Mouse (Mus musculus) mouse embryonic stem cell (cell line): ENCODE results near the gene Wdr66.

Experiments used
- in situ Hi-C, 2 experiments: fragments of 300-500 bp; cut with MboI; formaldehyde crosslinking; loops; 1 replicate in 1 of 2; 3 replicates in 1 of 2; pipeline ENCODE4 v1.14.3; 2019 to 2020; ENCODE audit warnings: low sequenced_read_pairs in 2 of 2, low pct_unique_long_range_greater_than_20kb in 1 of 2, mixed read lengths in 1 of 2; ENCODE audit not compliant: unreplicated experiment in 1 of 2

Gene Wdr66

DNA sequence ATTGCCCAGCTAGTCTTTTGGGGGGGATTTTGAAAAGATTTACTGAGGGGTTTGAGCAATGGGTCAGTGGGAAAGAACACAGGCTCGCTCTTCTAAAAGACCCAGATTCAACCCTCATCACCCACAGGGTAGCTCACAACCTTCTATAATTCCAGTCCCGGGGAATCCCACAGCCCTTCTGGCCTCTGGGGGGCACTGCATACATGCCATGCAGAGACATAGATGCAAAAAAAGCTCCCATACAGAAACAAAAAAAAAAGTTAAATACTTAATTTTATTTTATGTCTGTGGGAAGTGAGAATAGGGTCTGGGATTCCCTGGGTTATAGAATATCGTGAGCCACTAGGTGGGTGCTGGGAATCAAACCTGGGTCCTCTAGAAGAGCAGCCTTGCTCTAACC lies 15.0 kb downstream of the Wdr66 start:
- in situ Hi-C loops, result no loop called here

DNA sequence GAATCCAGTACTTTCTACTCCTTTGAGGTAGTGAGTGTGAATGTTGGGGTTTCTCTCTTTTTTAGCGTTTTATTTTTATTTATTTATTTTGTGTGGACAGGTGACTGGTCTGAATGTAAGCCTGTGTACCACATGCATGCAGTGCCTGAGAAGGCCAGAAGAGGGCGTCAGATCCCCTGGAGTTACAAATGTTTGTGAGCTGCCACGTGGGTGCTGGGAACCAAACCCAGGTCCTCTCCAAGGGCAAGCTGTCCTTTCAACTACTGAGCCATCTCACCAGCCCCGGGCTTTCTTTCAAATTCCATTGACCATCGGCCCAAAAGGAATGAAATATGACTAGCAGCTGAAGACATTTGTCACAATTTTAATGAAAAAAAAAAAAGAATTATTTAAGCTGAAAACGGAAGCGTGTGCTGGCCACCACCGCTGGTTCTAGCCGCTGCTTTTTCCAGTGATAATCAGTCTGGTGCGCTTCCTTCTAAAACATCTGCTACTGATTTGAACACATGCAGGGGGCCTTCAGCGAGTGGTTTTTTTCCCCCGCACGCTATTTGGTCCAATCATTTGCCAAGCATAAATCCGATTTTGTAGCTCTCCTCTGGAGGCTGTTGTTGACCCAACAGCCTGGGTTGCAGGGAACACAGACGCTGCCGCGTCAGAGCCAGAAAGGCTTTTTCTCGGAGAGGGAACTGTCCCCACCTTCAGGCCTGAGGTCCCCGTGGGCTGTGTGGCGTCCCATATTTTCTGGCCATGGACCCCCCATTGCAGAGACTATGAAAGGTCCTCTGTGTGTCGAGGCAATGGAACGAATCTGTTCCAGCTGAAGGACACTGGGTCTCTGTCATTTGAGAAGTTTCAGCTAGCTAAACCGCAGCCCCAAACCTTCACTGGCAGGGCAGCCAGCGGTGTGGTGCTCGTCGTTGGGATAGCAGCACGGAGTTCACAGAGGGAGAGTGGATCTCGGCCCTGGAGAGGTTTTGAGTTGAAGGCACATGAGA lies 16.9 kb downstream of the Wdr66 start:
- in situ Hi-C loops, result no loop called here

DNA sequence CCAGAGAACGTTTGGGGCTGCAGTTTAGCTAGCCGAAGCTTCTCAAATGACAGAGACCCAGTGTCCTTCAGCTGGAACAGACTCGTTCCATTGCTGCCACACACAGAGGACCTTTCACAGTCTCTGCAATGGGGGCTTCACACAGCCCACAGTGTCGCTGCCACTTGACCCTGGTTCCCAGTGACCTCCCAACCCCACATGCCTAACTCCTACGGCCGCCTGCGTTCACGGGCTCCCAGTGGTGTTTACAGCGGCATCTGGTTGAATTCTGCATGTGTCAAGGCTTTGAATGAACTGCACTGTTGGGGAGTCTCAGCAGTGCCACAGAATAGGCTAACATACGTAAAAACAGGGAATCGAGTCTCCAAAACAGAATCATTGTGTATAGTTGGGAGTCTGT lies 19.0 kb downstream of the Wdr66 start:
- in situ Hi-C loops, result no loop called here

DNA sequence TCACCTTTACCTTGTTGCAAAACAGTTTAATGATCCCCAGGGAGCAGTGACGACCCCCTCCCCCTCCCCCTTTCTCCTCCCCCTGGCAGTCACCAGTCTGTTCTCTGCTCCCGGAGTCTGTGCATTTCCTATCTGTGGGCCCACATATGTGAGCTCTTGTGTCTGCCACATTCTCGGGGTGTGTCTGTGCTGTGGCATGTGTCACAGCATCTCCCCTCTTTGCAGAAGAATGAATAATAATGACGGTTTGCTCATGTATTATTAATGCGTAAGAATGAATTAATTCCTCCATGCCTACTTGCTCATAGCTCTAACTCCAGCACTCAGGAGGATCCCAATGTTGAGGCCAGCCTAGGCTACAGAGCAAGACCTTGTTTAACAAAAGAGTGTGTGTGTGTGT lies 21.0 kb downstream of the Wdr66 start:
- in situ Hi-C loops, result no loop called here

DNA sequence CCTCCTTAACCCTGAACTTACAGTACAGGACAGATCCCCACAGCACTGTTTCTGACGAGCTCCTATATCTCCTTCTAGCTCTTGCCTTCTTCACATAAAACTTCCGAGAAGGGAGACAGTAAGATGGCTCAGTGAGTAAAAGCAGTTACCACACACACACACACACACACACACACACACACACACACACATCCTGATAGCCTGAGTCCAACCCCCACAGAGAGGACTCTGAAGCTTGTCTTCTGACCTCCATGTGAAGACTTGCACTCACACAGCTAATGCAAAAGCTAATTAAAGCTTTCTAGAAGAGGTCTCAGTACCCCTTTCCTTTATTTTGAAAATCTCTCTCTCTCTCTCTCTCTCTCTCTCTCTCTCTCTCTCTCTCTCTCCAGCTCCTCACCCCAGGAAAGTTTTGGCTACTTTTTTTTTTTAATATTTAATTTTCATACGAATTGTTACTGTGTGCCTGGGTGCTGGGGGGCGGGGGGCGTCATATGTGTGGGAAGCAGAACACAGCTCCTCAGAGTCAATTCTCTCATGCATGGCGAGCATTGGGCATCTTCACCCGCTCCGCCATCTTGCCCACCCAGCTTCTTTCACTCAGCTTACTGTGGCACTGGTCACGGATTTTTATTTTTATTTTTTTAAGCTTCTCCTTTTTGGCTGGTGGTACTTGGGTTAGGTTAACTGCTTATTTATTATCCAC lies 24.9 kb downstream of the Wdr66 start:
- in situ Hi-C loops, result no loop called here

DNA sequence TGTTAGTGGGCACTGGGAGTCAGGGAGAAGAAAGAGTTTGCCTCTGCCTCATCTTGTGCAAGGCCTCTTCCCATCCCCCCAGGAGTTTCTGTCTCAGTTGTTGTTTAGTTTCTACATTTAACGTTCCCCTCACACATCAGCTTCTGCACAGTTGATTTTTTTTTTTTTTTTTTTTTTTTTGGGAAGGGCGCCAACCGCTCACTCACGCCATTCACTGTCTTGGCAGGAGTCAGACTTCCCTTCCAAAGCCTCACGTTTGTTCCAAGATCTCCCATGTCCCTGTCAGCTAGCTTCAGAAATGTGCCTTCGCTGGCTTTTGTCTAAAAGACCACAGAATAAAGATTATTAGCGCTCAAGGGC lies 25.4 kb downstream of the Wdr66 start:
- in situ Hi-C loops, result no loop called here

DNA sequence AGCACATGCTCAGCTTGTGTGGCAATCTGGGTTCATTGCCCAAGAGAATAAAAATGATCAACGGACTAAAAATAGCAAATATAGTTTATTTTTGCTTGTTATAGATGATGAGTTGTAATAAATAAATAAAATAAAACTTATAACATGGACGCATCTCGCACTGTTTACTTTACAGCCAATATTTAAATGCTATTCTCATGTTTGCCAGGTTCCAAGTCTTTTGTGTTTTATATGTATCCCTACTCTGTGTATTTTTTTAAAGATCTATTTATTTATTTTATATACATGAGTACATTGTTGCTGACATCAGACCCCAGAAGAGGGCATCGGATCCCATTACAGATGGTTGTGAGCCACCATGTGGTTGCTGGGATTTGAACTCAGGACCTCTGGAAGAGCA lies 25.8 kb downstream of the Wdr66 start:
- in situ Hi-C loops, result no loop called here

DNA sequence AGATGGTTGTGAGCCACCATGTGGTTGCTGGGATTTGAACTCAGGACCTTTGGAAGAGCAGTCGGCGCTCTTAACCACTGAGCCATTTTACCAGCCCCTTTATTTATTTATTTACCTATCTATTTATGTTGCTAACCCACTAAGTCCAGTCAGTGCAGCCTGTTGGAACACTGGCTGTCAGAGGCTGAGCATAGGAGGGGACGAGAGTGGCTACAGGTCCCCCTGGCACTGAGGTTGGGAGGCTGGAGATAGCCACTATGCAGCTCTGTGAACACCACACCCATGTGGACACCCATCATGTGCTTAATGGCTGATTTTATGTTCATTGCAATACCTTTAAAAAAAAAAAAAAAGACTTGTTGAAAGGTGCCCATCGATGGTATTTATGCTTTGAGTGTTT lies 27.3 kb downstream of the Wdr66 start:
- in situ Hi-C loops, result no loop called here

DNA sequence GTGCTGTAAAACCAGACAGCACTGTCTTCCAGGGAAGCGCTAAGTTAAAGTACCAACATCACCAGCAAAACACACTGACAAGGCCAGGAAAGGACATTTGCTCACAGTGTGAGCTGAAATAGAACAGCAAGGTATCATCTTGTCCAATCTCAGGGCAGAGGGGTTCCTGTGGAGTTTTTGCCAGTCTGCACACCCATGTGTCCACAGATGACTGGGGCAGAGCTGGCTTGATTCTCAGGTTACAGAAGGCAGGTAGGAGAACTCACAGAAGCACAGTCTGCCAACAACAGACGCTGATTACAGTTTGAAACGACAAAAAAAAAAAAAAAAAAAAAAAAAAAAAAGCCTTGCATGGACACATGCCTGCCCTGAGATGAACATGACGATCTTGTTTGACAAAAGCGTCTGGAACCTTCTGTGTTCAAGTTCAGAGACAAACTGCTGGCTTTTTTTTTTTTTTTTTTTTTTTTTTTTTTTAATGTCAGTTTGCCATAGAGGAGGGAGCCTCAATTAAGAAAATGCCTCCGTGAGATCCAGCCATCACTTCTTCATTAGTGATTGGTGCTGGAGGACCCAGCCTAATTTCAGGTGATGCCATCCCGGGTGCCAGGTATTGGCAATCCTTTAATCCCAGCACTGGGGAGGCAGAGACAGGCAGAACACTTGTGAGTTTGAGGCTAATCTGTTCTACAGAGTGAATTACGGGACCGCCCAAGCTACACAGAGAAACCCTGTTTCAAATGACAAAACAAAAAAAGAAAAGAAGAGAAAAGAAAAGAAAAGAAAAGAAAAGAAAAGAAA lies 29.6 kb downstream of the Wdr66 start:
- in situ Hi-C loops, result no loop called here

DNA sequence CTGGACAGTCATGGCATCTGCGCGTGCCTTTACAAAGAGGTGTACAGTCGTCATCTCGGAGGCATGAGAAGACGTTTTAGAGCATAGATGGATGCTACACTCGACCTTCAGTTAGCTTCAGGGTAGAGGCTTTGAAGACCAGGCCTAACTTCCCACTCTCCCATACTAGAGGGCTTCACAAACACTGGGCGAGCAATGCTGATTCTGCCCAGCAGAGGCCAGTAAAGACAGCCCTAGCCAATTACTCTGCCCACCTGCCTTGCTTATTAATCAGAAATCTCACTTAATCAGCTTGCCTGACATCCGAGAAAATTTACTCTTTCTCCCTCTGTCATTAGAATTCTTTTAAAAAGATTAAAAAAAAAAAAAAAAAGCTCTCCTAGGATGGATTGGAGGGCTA lies 33.3 kb downstream of the Wdr66 start:
- in situ Hi-C loops, result no loop called here

DNA sequence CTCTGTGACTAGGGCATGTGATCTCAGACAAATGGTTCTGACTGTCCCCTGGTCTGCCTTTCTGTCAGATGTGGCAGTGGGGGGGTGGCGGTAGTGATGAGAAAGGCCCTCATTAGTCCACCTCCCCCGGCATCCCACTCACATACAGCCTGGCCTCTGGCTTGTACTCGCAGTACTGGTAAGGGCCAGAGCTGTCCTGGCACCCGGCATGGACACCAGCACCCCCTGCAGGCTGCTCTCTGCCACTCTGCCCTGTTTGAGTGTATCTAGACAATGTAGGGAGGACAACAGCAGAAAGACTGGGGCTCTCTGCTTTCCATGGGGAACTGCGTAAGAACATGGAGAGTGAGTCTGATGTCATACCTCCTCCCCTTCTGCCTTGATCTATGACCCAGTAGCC lies 36.2 kb downstream of the Wdr66 start:
- in situ Hi-C loops, result no loop called here

DNA sequence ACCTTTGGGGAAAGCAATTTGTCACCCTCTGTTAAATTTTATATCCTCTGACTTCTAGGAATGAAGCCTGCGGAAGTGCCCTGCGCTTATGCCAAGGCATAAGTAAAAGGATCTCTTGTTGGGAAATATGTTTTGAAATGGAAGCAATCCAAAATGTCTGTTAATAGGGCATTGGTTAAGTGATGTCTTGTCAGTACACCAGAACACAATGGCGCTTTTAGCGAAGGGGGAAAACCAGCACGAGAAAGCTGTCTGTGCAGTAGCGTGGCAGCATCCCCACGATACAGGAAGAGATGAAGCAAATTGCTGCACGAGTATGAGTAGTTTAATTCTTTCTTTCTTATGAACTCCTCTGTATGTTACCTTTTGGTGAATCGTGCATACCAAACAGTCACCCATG lies 42.8 kb downstream of the Wdr66 start:
- in situ Hi-C loops, result no loop called here

DNA sequence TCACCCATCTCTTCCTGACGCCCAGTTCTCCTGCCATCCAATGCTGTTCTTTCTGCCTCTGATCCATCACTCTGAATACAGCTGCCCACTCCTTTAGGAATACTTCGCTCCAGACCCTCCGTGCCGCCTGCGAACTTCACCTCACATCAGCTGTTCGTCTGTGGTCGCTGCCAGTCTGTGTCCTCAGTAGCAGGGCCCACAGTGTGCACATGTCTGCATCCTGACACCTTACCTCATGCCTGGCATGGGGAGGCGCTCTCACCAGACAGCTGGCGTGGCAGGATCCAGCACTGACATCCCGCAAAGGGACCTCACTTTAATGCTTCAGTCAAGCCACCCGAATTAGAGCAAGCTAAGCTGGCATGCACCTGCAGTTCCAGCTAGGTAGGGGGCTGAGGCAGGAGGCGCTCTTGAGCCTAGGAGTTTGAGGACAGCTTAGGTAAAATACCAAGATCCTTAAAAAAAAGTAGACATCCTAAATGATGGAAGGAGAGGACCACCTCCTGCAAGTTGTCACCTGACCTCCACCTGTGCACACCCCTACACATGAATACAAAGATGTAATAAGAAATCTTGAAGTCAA lies 44.4 kb downstream of the Wdr66 start:
- in situ Hi-C loops, result no loop called here

DNA sequence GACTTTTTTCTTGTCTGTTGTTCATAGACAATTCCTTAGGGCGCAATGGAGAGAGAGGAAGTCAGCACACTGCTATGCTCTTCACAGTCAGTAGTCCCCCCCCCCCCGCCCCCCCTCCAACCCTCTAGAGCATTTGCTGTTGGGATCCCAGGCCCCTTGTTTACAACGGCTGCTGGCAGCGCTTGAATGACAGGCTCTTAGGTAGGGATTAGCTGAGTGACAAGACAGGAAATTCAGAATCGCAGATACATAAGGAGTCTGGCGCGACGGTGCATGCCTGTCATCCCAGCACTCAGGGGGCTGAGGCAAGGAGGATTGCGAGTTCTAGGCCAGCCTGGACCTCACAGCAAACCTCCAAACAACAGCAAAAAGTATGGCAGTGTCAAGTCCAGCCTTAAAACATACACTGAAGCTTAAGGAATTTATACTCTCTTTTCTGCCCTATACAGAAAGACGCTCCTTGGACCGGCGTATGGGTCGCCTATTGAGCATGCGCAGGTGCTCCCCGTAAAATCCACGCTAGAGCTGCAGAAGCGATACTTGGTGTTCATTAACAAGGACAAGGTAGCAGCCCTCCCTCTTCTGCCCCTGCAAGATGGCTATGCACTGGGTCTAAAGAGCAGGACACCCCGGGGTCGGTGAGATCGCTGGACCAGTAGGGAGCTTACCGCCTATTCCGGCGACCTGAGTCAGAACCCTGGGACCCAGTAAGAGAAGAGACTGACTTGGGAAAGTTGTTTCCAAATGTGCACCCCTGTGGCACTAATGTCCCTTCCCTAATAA lies 45.3 kb downstream of the Wdr66 start:
- in situ Hi-C loops, result no loop called here

DNA sequence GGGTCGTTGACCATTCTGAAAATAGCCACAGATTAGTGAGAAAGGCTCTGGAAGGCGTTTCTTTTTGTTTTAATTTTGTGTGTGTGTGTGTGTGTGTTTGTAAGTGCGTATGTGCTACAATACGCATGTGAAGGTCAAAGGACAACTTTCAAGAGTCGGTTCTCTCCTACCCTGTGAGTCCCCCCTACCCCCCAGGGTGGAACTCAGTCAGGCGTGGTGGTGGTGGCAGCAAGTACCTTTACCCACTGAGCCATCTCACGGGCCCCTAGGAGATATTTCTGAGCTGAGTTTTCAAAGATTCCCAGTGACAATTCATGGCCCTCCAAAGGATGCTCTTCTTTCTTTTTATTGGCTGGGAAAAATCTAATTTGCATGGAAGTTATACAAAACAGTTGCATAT lies 45.9 kb downstream of the Wdr66 start:
- in situ Hi-C loops, result no loop called here

DNA sequence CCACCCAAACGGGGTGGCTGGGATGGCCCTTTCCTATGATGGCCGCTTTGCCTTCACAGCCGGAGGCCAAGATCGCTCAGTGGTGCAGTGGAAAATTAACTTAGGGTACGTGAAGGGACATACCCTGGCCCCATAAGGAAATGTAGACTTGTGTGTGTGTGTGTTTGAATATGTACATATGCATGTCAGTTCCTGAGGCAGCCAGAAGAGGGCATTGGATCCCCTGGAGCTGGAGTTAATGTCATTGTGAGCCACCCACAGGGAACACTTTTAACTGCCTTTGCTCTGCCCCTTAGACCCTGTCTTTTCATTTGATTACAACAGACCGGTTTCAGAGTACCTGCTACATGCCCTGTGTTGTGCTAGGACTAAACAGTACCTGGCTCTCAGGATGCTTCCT lies 46.6 kb downstream of the Wdr66 start:
- in situ Hi-C loops, result no loop called here

DNA sequence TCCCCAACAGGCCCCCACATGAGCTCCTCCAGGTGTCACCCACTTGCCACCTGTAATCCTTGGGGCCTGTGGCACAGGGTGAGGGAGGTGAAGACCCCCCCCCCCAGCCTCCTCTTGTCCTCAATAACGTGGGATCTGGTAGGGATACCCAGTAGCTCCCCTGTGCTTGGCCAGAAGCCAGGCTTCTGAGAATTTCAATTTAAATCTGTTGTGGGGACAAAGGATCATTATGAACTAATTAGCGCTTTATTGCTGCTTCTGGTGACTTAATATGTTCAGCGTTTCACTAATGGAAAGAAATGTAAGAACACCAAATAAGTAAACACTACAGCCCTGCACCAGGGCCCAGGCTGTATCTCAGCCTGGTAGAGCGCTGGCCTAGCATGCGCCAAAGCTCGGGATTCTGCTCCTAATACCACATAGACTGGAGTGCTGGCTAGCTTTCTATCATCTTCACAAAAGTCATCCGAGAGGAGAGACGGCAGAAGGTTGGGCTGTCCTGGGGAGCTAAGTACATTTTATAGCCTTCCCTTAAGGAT lies 48.7 kb downstream of the Wdr66 start:
- in situ Hi-C loops, result no loop called here
